Mouse (Mus musculus) heart, adult 2 months (tissue): ENCODE measurements around the gene C87436. TPM values are rescaled to one million over a fixed set of nuclear protein-coding genes. Genes with fewer than 3 reads are reported as not detected.

ENCODE experiments used
- DNase-seq, 2 experiments: peaks; one replicate each; pipeline ENCODE4 v3.0.0; 2021
- H3K27ac ChIP-seq: fragments of 200-600 bp; 2 replicates; pipeline ENCODE4 v1.8.1; 2022
- H3K27me3 ChIP-seq: fragments of 200-500 bp; 2 replicates; pipeline ENCODE4 v1.6.1; 2012; ENCODE audit warnings: mild to moderate bottlenecking, low read length, inconsistent platforms, mixed read lengths; ENCODE audit not compliant: control insufficient read depth, insufficient read depth
- H3K36me3 ChIP-seq: fragments of 200-500 bp; 2 replicates; pipeline ENCODE4 v1.6.1; 2012; ENCODE audit warnings: low read length, inconsistent platforms; ENCODE audit not compliant: control insufficient read depth, insufficient read depth
- H3K4me1 ChIP-seq: fragments of 200-500 bp; 2 replicates; pipeline ENCODE4 v1.6.1; 2011; ENCODE audit warnings: low read length; ENCODE audit not compliant: control insufficient read depth, insufficient read depth
- H3K4me3 ChIP-seq: fragments of 200-600 bp; 2 replicates; pipeline ENCODE4 v1.8.1; 2022
- H3K79me2 ChIP-seq: fragments of 200-500 bp; replicated peaks from 2 replicates; pipeline ENCODE4 v1.6.1; 2012; ENCODE audit warnings: mild to moderate bottlenecking, inconsistent platforms, low read length, moderate library complexity, mixed read lengths; ENCODE audit not compliant: control insufficient read depth, insufficient read depth
- H3K9ac ChIP-seq: fragments of 200-500 bp; 2 replicates; pipeline ENCODE4 v1.6.1; 2012; ENCODE audit warnings: low read depth, mild to moderate bottlenecking, control low read depth, inconsistent platforms, low read length, mixed read lengths
- CTCF ChIP-seq: fragments of 200-600 bp; IDR thresholded peaks from 2 replicates; pipeline ENCODE4 v1.8.1; 2022; ENCODE audit warnings: antibody characterized with exemption, mild to moderate bottlenecking, moderate library complexity
- EP300 ChIP-seq: fragments of 200-500 bp; IDR thresholded peaks from 2 replicates; pipeline ENCODE4 v1.6.1; 2011; ENCODE audit warnings: low read depth, low read length, control low read depth; ENCODE audit not compliant: insufficient read depth
- POLR2A ChIP-seq: fragments of 200-500 bp; IDR thresholded peaks from 2 replicates; pipeline ENCODE4 v1.6.1; 2011; ENCODE audit warnings: mild to moderate bottlenecking, low read depth, low read length, control low read depth; ENCODE audit not compliant: insufficient read depth
- WGBS: fragments of 180-500 bp; shearing (Covaris S2); methylation state at CpG from one replicate; pipeline ENCODE4 v1.1.7; 2018; 5-methylcytosine and 5-hydroxymethylcytosine counted together
- intact Hi-C: fragments of 180-260 bp; cut with DNase I; formaldehyde crosslinking; loops from one replicate; pipeline ENCODE4 v1.15.1; 2025
- polyA plus RNA-seq: library from polyadenylated mRNA; depleted of rRNA; stranded (reverse); fragments of >200 nt; gene quantifications from 2 replicates; pipeline ENCODE4 v1.2.3, GENCODE M21; 2012
- total RNA-seq, 2 experiments: library from RNA; stranded (reverse); gene quantifications; 2 replicates each; pipeline ENCODE4 v1.2.3; 2021

The C87436 gene
- total and polyA plus RNA-seq, 3 experiments: 8.6 to 11.0 (median 8.9) TPM

GRCm38 (mm10) chr6:86400972-86401371 lies 37.2 kb upstream of the C87436 start:
- no peaks in the 10 kb centered on the region for H3K27me3 ChIP-seq
- H3K4me1 ChIP-seq: peaks cover 7% of the 10 kb centered on the region
- no peak overlapping the region; the same call in 1 of the 2 replicates for H3K27ac ChIP-seq
- no peak for TF ChIP-seq POLR2A
- peak; percentile 90 for TF ChIP-seq CTCF
- TF ChIP-seq EP300: peak; percentile 67; the same call in 1 of the 2 replicates
- peaks cover 5% of the 10 kb centered on the region for H3K36me3 ChIP-seq
- 3% methylated on average over 9 of the region's 9 CpGs for WGBS
- intact Hi-C loops: loop anchor here (1.0 to 5.0 kb wide), 3 partner anchors 36 to 274 kb away; partner anchors contain the start of gene Fam136a
- H3K79me2 ChIP-seq: no peaks in the 10 kb centered on the region
- DNase-seq: peak; percentile 73 to 78
- H3K4me3 ChIP-seq: peak overlapping the region; percentile 23; the same call in 1 of the 2 replicates
- H3K9ac ChIP-seq: no peak overlapping the region

GRCm38 (mm10) chr6:86402681-86403607 lies 35.2 kb upstream of the C87436 start:
- TF ChIP-seq EP300 (no peak), CTCF (no peak), POLR2A (no peak)
- WGBS: 41% methylated on average over 12 of the region's 12 CpGs
- Histone ChIP-seq H3K79me2 (no peaks in the 10 kb centered on the region), H3K27ac (peak overlapping the region; percentile 95), H3K4me1 (peaks cover 5% of the 10 kb centered on the region), H3K4me3 (peak overlapping the region; percentile 79), H3K27me3 (no peaks in the 10 kb centered on the region), H3K9ac (no peak overlapping the region), H3K36me3 (peaks cover 13% of the 10 kb centered on the region)
- intact Hi-C loops: loop anchor here (5.0 kb wide), 2 partner anchors 261 to 276 kb away; no protein-coding TSS in a partner anchor
- no peak for DNase-seq

GRCm38 (mm10) chr6:86403728-86404099 lies 34.5 kb upstream of the C87436 start:
- Histone ChIP-seq H3K27me3 (no peaks in the 10 kb centered on the region), H3K27ac (peak overlapping the region; percentile 95), H3K36me3 (peaks cover 13% of the 10 kb centered on the region), H3K9ac (no peak overlapping the region), H3K4me3 (peak overlapping the region; percentile 79), H3K79me2 (no peaks in the 10 kb centered on the region), H3K4me1 (peaks cover 4% of the 10 kb centered on the region)
- intact Hi-C loops: loop anchor here (2.0 to 5.0 kb wide), 3 partner anchors 35 to 276 kb away; partner anchors contain the start of gene C87436
- DNase-seq: peak in 1 of 2 experiments; percentile 91
- TF ChIP-seq EP300: no peak
- TF ChIP-seq POLR2A: no peak
- TF ChIP-seq CTCF: no peak
- 1% methylated on average over 15 of the region's 15 CpGs for WGBS

GRCm38 (mm10) chr6:86404100-86404861 lies 33.9 kb upstream of the C87436 start, which contains the start of gene Tia1:
TSS of gene Tia1 (plus strand) at chr6:86404219.
- intact Hi-C loops: loop anchor here (2.0 to 5.0 kb wide), 3 partner anchors 35 to 277 kb away; partner anchors contain the start of gene C87436
- H3K36me3 ChIP-seq: peaks cover 13% of the 10 kb centered on the region
- H3K27ac ChIP-seq: peak within 1 kb of the TSS; percentile 95
- no peaks in the 10 kb centered on the region for H3K79me2 ChIP-seq
- peak within 1 kb of the TSS; percentile 79 for H3K4me3 ChIP-seq
- peaks cover 4% of the 10 kb centered on the region for H3K4me1 ChIP-seq
- no peaks in the 10 kb centered on the region for H3K27me3 ChIP-seq
- TF ChIP-seq EP300 (no peak), CTCF (no peak), POLR2A (peak; percentile 67)
- under 1% methylated on average over 62 of the region's 62 CpGs for WGBS
- DNase-seq: peak; percentile 94 to 98
- H3K9ac ChIP-seq: peak within 1 kb of the TSS; percentile 92

- Histone ChIP-seq H3K27me3 (no peaks in the 10 kb centered on the region), H3K4me3 (peak overlapping the region; percentile 79), H3K79me2 (no peaks in the 10 kb centered on the region), H3K4me1 (peaks cover 4% of the 10 kb centered on the region), H3K9ac (peak overlapping the region; percentile 63; the same call in 1 of the 2 replicates), H3K27ac (peak overlapping the region; percentile 95), H3K36me3 (peaks cover 16% of the 10 kb centered on the region)
- no peak for DNase-seq
- intact Hi-C loops: loop anchor here (2.0 to 5.0 kb wide), 3 partner anchors 34 to 278 kb away; partner anchors contain the start of gene C87436
- WGBS: under 1% methylated on average over 11 of the region's 11 CpGs
- TF ChIP-seq CTCF (no peak), EP300 (no peak), POLR2A (no peak)
Measured at GRCm38 (mm10) chr6:86404996-86405395, 33.2 kb upstream of the C87436 start.
